Mouse (Mus musculus) ES-CJ7 (cell line): ENCODE data around the gene Fam107b.

Experiments
- DNase-seq: peaks from one replicate; pipeline ENCODE4 v3.0.0; 2011; ENCODE audit warnings: low read depth, low spot score

The Fam107b gene

GRCm38 (mm10) chr2:3570186-3570585, at the start of gene Fam107b:
Gene Fam107b, plus strand, starts transcription at chr2:3570488.
- no peak for DNase-seq

- no peak for DNase-seq
These were observed 47.7 kb upstream of the Fam107b start for GRCm38 (mm10) chr2:3522558-3522957.

- DNase-seq = no peak
These were observed 44.0 kb upstream of the Fam107b start for GRCm38 (mm10) chr2:3526288-3526687.

- DNase-seq = no peak
These were observed 28.8 kb upstream of the Fam107b start for GRCm38 (mm10) chr2:3541307-3542079.

- no peak for DNase-seq
These were observed 24.2 kb upstream of the Fam107b start for GRCm38 (mm10) chr2:3546055-3546454.

- DNase-seq = peak; percentile 71
These were observed 23.7 kb upstream of the Fam107b start for GRCm38 (mm10) chr2:3546588-3546987.

GRCm38 (mm10) chr2:3570606-3571005, 318 bp downstream of the Fam107b start:
- no peak for DNase-seq

- no peak for DNase-seq
These were observed 3.6 kb downstream of the Fam107b start for GRCm38 (mm10) chr2:3573883-3574282.

- no peak for DNase-seq
These were observed 4.9 kb downstream of the Fam107b start for GRCm38 (mm10) chr2:3575140-3575539.

- no peak for DNase-seq
These were observed 6.1 kb downstream of the Fam107b start for GRCm38 (mm10) chr2:3576346-3576745.

- DNase-seq = no peak
These were observed 6.9 kb downstream of the Fam107b start for GRCm38 (mm10) chr2:3577216-3577615.

GRCm38 (mm10) chr2:3578180-3578902, 8.1 kb downstream of the Fam107b start:
- no peak for DNase-seq

GRCm38 (mm10) chr2:3579316-3579902, 9.1 kb downstream of the Fam107b start:
- DNase-seq = no peak

- DNase-seq = no peak
These were observed 12.5 kb downstream of the Fam107b start for GRCm38 (mm10) chr2:3582830-3583229.

GRCm38 (mm10) chr2:3585231-3585783, 15.0 kb downstream of the Fam107b start:
- DNase-seq = no peak

- DNase-seq = no peak
These were observed 20.0 kb downstream of the Fam107b start for GRCm38 (mm10) chr2:3590086-3590915.

GRCm38 (mm10) chr2:3590916-3591197, 20.6 kb downstream of the Fam107b start:
- no peak for DNase-seq

GRCm38 (mm10) chr2:3594663-3595318, 24.5 kb downstream of the Fam107b start:
- no peak for DNase-seq

- DNase-seq = no peak
These were observed 30.1 kb downstream of the Fam107b start for GRCm38 (mm10) chr2:3600421-3600820.

- no peak for DNase-seq
These were observed 32.3 kb downstream of the Fam107b start for GRCm38 (mm10) chr2:3602599-3602998.

GRCm38 (mm10) chr2:3603181-3603580, 32.9 kb downstream of the Fam107b start:
- DNase-seq = no peak
